Mouse (Mus musculus) ovary, postnatal 14 days (tissue): ENCODE data around the gene Efcab2.
A peak's percentile ranks its signal among the peaks of the same experiment; 100 is the strongest.

ENCODE experiments used
- DNase-seq: peaks from one replicate; pipeline ENCODE4 v3.0.0; 2022; ENCODE audit warnings: low spot score

Efcab2 gene

GRCm38 (mm10) chr1:178485138-178485867 lies 79.4 kb downstream of the Efcab2 start:
- DNase-seq = no peak

GRCm38 (mm10) chr1:178485868-178486220 lies 80.0 kb downstream of the Efcab2 start:
- DNase-seq = no peak

GRCm38 (mm10) chr1:178486828-178487227 lies 80.9 kb downstream of the Efcab2 start:
- no peak for DNase-seq

- no peak for DNase-seq
Observed at GRCm38 (mm10) chr1:178489127-178489526, 83.2 kb downstream of the Efcab2 start.

- DNase-seq = no peak
Observed at GRCm38 (mm10) chr1:178491733-178492132, 85.8 kb downstream of the Efcab2 start.

GRCm38 (mm10) chr1:178492493-178492892 lies 86.6 kb downstream of the Efcab2 start:
- DNase-seq = no peak

- DNase-seq = no peak
Observed at GRCm38 (mm10) chr1:178496186-178496585, 90.3 kb downstream of the Efcab2 start.

- no peak for DNase-seq
Observed at GRCm38 (mm10) chr1:178496841-178497240, 91.0 kb downstream of the Efcab2 start.

GRCm38 (mm10) chr1:178506938-178507337 lies 101.1 kb downstream of the Efcab2 start:
- no peak for DNase-seq

GRCm38 (mm10) chr1:178512323-178513031 lies 106.6 kb downstream of the Efcab2 start:
- DNase-seq = no peak

GRCm38 (mm10) chr1:178513954-178514353 lies 108.1 kb downstream of the Efcab2 start:
- no peak for DNase-seq

GRCm38 (mm10) chr1:178515839-178516238 lies 110.0 kb downstream of the Efcab2 start:
- DNase-seq = no peak

GRCm38 (mm10) chr1:178522389-178522788 lies 116.5 kb downstream of the Efcab2 start:
- DNase-seq = no peak

GRCm38 (mm10) chr1:178523152-178523551 lies 117.3 kb downstream of the Efcab2 start:
- no peak for DNase-seq

GRCm38 (mm10) chr1:178527185-178527546 lies 121.3 kb downstream of the Efcab2 start:
- peak; percentile 62 for DNase-seq

GRCm38 (mm10) chr1:178527547-178528361 lies 121.9 kb downstream of the Efcab2 start:
- peak; percentile 9 for DNase-seq

- DNase-seq = peak; percentile 46
Observed at GRCm38 (mm10) chr1:178528431-178529351, 122.8 kb downstream of the Efcab2 start, which contains the start of gene Kif26b. Gene Kif26b (plus strand): TSS chr1:178529125.

GRCm38 (mm10) chr1:178529512-178530300 lies 123.8 kb downstream of the Efcab2 start:
- peak; percentile 18 for DNase-seq

GRCm38 (mm10) chr1:178530301-178531078 lies 124.6 kb downstream of the Efcab2 start:
- DNase-seq = peak; percentile 79
